Mouse (Mus musculus): ENCODE measurements around the gene Plcd1.

DNA sequence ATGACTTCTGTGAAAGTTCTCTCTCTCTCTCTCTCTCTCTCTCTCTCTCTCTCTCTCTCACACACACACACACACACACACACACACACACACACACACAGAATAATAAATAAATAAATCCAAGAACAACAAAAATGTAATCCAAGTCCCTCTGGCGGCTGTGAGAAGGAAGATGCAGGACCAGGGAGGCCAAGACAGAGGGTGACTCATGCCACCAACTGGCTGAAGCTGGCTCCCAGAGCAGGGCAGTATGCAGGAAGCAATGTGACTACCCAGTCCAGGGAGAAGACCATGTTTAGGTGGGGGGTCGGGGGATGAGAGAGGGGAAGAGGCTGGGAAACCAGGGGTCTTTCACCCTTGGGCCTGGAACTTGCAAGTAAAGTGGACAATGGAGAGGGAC, 42.1 kb downstream of the Plcd1 start:
- TF ChIP-seq CTCF (IDR thresholded peaks at IDR 0.05; ENCODE audit: extremely low read depth, insufficient read length, insufficient replicate concordance, low read depth, low read length) (no peak), POLR2A (IDR thresholded peaks at IDR 0.05; ENCODE audit: low read depth, low read length) (no peak)

Measured in small intestine, adult 2 months (tissue).